ENCODE assay signal across 10 mouse cellular contexts in genomic region chr8:122700628-122701027, GRCm38 (mm10). TPM values are rescaled to one million over a fixed set of nuclear protein-coding genes. Genes with fewer than 3 reads are reported as not detected.
DNase-seq lines count a peak whose midpoint lies in the region; ATAC-seq and TF ChIP-seq lines count a peak whose summit lies in the region.
"Had no signal": no experiment of that assay in that cellular context is flagged by ENCODE, and none has a peak within 500 bp of the region (broad histone marks: within the 10 kb centered on the region; RNA-seq: fewer than 3 reads in every experiment).

No protein-coding gene starts in this region.

- no peak for TF ChIP-seq POLR2A in small intestine, adult 2 months (IDR thresholded peaks at IDR 0.05; ENCODE audit: low read depth, low read length)

- H3K9me3 ChIP-seq in liver, embryonic 12.5 days (replicated peaks): no peaks in the 10 kb centered on the region
- H3K9me3 ChIP-seq in forebrain, embryonic 14.5 days (replicated peaks; ENCODE audit: control insufficient read depth, low read length): no peaks in the 10 kb centered on the region

- peak overlapping the region; percentile 31 for H3K4me3 ChIP-seq in liver, embryonic 12.5 days
- no peak overlapping the region for H3K4me3 ChIP-seq in small intestine, adult 2 months (ENCODE audit: low read depth, low read length)
- H3K4me3 ChIP-seq in forebrain, embryonic 14.5 days (ENCODE audit: low read depth, low read length): no peak overlapping the region

- H3K4me2 ChIP-seq in liver, embryonic 12.5 days: peak overlapping the region; percentile 82
- H3K4me2 ChIP-seq in forebrain, embryonic 14.5 days (ENCODE audit: low read length): no peak overlapping the region

- peaks cover 6% of the 10 kb centered on the region for H3K27me3 ChIP-seq in liver, embryonic 12.5 days (replicated peaks)
- no peaks in the 10 kb centered on the region for H3K27me3 ChIP-seq in small intestine, adult 2 months (ENCODE audit: control insufficient read depth, insufficient read depth, low read length)
- 0 out of 2 replicates have a peak, but pooled peaks cover 2% of the 10 kb centered on the region for H3K27me3 ChIP-seq in forebrain, embryonic 14.5 days (replicated peaks; ENCODE audit: control insufficient read depth, insufficient read depth, low read length)

- intact Hi-C loops in left cerebral cortex, postnatal 36 days (cut with DNase I): no loop called here

- peak overlapping the region; percentile 84 for H3K27ac ChIP-seq in liver, embryonic 12.5 days
- H3K27ac ChIP-seq in small intestine, adult 2 months (ENCODE audit: insufficient read depth, low read depth, low read length): peak overlapping the region; percentile 39
- no peak overlapping the region for H3K27ac ChIP-seq in forebrain, embryonic 14.5 days (ENCODE audit: low read depth, low read length)

- H3K4me1 ChIP-seq in liver, embryonic 12.5 days: peaks cover 89% of the 10 kb centered on the region
- H3K4me1 ChIP-seq in small intestine, adult 2 months (ENCODE audit: control insufficient read depth, insufficient read depth, insufficient read length, low read length): peaks cover 4% of the 10 kb centered on the region
- H3K4me1 ChIP-seq in forebrain, embryonic 14.5 days (ENCODE audit: control insufficient read depth, insufficient read depth, low read length): no peaks in the 10 kb centered on the region

- DNase-seq in spleen, adult 18-20 months: peak; percentile 68 to 79
- DNase-seq in spleen, adult 12 weeks (ENCODE audit: low spot score): no peak
- no peak for DNase-seq in layer of hippocampus, adult 9-11 months
- no peak for DNase-seq in left cerebral cortex, postnatal 36 days (ENCODE audit: low spot score in 2 of 2)
- no peak for DNase-seq in adrenal gland, adult 2 months
- DNase-seq in forebrain, embryonic 14.5 days (ENCODE audit: low spot score): no peak
- DNase-seq: adrenal gland, postnatal 14 days; cerebellum, adult 18-20 months had no signal

- no peak for TF ChIP-seq CTCF in small intestine, adult 2 months (IDR thresholded peaks at IDR 0.05; ENCODE audit: extremely low read depth, insufficient read length, insufficient replicate concordance, low read depth, low read length)

- peak; percentile 48 for ATAC-seq in liver, embryonic 12.5 days
- no peak for ATAC-seq in forebrain, embryonic 14.5 days

- peaks cover 3% of the 10 kb centered on the region for H3K36me3 ChIP-seq in liver, embryonic 12.5 days
- no peaks in the 10 kb centered on the region for H3K36me3 ChIP-seq in small intestine, adult 2 months (ENCODE audit: control insufficient read depth, insufficient read depth, low read length)
- no peaks in the 10 kb centered on the region for H3K36me3 ChIP-seq in forebrain, embryonic 14.5 days (ENCODE audit: control insufficient read depth, insufficient read depth, low read length)

- peak overlapping the region; percentile 80 for H3K9ac ChIP-seq in liver, embryonic 12.5 days
- H3K9ac ChIP-seq in forebrain, embryonic 14.5 days (ENCODE audit: low read length): no peak overlapping the region

- WGBS in liver, embryonic 12.5 days (ENCODE audit: insufficient replicate concordance): 5% methylated on average over 13 of the region's 13 CpGs
- WGBS in small intestine, adult 2 months: 62% methylated on average over 13 of the region's 13 CpGs
- 82% methylated on average over 13 of the region's 13 CpGs for WGBS in forebrain, embryonic 14.5 days

RNA-seq across cellular contexts. Expression of gene Cbfa2t3, which starts 1.7 kb away (rescaled TPM):
- 7.7 and 8.0 TPM in 2 replicates for polyA plus RNA-seq in liver, embryonic 12.5 days (2016; fragmentation: Nextera tagmentation; extraction: Ambion mirVana)
- 12.4 and 14.8 TPM in 2 replicates for polyA plus RNA-seq in small intestine, adult 2 months (2012; rRNA removed)
- total RNA-seq in left cerebral cortex, postnatal 36 days (2021): 10 to 100 TPM; 26.2 to 37.5 TPM
- total RNA-seq in adrenal gland, adult 2 months (2021): 10 to 100 TPM; 13.9 to 16.2 TPM
- 19.3 and 20.3 TPM in 2 replicates for polyA plus RNA-seq in adrenal gland, adult 2 months (2012; rRNA removed)
- 10.4 and 11.5 TPM in 2 replicates for polyA plus RNA-seq in forebrain, embryonic 14.5 days (2014; fragmentation: Nextera tagmentation; extraction: Ambion mirVana)

Comparison
In these comparisons a context has a peak if more than half of its experiments do, and no peak if none do; other contexts are left out.
1. DNase-seq: peak in spleen, adult 18-20 months (2 of 2); none in spleen, adult 12 weeks (single experiment), layer of hippocampus, adult 9-11 months (single experiment), left cerebral cortex, postnatal 36 days (0 of 2), adrenal gland, adult 2 months (single experiment) and forebrain, embryonic 14.5 days (single experiment).